Mouse (Mus musculus): Measurements from ENCODE around the gene Slamf6. TPM values are rescaled to one million over a fixed set of nuclear protein-coding genes. Genes with fewer than 3 reads are reported as not detected.

The Slamf6 gene
- polyA plus RNA-seq, 1 experiment from 2014 or later: not detected

DNA sequence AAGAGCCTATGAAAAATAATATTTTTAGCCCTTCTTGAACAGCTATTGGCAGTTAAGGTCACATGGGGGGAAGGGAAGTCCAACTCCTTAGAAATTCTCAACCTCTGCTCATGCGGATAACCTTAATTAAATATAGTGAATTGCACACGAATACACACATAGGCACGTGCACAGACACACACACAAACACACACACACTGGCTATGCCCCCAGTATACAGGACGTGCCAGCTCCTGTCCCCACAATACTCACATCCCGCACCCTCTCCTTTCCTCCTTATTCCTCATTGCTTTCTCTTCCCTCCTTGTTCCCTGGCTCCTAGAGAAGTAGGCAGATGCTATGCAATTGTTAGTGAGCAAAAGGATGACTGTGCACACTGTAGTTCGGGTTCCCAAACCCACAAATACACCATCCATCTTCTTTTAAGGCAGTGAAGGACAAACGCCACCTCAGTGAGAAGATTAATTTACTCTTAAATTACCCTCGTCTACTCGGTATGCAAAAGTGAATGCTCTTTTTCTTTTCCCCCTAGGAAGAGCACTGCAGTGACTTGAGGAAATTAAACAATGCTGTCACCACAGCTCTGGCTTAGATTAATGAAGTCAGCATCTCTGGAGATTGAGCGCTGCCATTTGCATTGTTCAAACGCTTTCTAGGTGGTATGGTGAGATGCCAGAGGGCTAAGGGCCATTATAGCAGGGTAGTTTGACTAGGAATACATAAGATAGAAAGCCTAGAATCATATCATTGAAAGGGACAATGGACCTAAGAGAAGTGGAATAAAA lies 31.0 kb downstream of the Slamf6 start:
- H3K9ac ChIP-seq (ENCODE audit: low read length): no peak overlapping the region
- H3K4me1 ChIP-seq (ENCODE audit: control insufficient read depth, insufficient read depth, low read length): no peaks in the 10 kb centered on the region
- no peaks in the 10 kb centered on the region for H3K9me3 ChIP-seq (ENCODE audit: control insufficient read depth, low read length)
- no peak overlapping the region for H3K27ac ChIP-seq (replicated peaks; ENCODE audit: low read depth, low read length)
- DNase-seq (ENCODE audit: low spot score) (no peak), ATAC-seq (ENCODE audit: insufficient number of reproducible peaks, low FRiP score, low TSS enrichment, low read depth) (no peak)
- H3K4me2 ChIP-seq (ENCODE audit: low read depth, severe bottlenecking): no peak overlapping the region
- H3K4me3 ChIP-seq (ENCODE audit: low read depth, low read length): no peak overlapping the region
- H3K27me3 ChIP-seq (ENCODE audit: control insufficient read depth, insufficient read depth, low read length): no peaks in the 10 kb centered on the region
- no peaks in the 10 kb centered on the region for H3K36me3 ChIP-seq (ENCODE audit: control insufficient read depth, insufficient read depth, low read length)
- 78% methylated on average over 11 of the region's 11 CpGs for WGBS

- Histone ChIP-seq H3K36me3 (ENCODE audit: control insufficient read depth, insufficient read depth, low read length) (no peaks in the 10 kb centered on the region), H3K4me2 (ENCODE audit: low read depth, severe bottlenecking) (no peak overlapping the region), H3K4me1 (ENCODE audit: control insufficient read depth, insufficient read depth, low read length) (no peaks in the 10 kb centered on the region), H3K9ac (ENCODE audit: low read length) (no peak overlapping the region), H3K27ac (replicated peaks; ENCODE audit: low read depth, low read length) (no peak overlapping the region), H3K4me3 (ENCODE audit: low read depth, low read length) (no peak overlapping the region), H3K9me3 (ENCODE audit: control insufficient read depth, low read length) (no peaks in the 10 kb centered on the region), H3K27me3 (ENCODE audit: control insufficient read depth, insufficient read depth, low read length) (no peaks in the 10 kb centered on the region)
- DNase-seq (ENCODE audit: low spot score) (no peak), ATAC-seq (ENCODE audit: insufficient number of reproducible peaks, low FRiP score, low TSS enrichment, low read depth) (no peak)
- 92% methylated on average over 6 of the region's 6 CpGs for WGBS
Measured at GRCm38 (mm10) chr1:171948946-171949508, 31.7 kb downstream of the Slamf6 start.

GRCm38 (mm10) chr1:171955071-171955470 lies 37.8 kb downstream of the Slamf6 start:
- no peaks in the 10 kb centered on the region for H3K4me1 ChIP-seq (ENCODE audit: control insufficient read depth, insufficient read depth, low read length)
- DNase-seq (ENCODE audit: low spot score) (no peak), ATAC-seq (ENCODE audit: insufficient number of reproducible peaks, low FRiP score, low TSS enrichment, low read depth) (no peak)
- no peak overlapping the region for H3K4me3 ChIP-seq (ENCODE audit: low read depth, low read length)
- no peak overlapping the region for H3K9ac ChIP-seq (ENCODE audit: low read length)
- WGBS: 78% methylated on average over 6 of the region's 6 CpGs
- H3K4me2 ChIP-seq (ENCODE audit: low read depth, severe bottlenecking): no peak overlapping the region
- H3K27ac ChIP-seq (replicated peaks; ENCODE audit: low read depth, low read length): no peak overlapping the region
- no peaks in the 10 kb centered on the region for H3K9me3 ChIP-seq (ENCODE audit: control insufficient read depth, low read length)
- H3K27me3 ChIP-seq (ENCODE audit: control insufficient read depth, insufficient read depth, low read length): no peaks in the 10 kb centered on the region
- no peaks in the 10 kb centered on the region for H3K36me3 ChIP-seq (ENCODE audit: control insufficient read depth, insufficient read depth, low read length)

- WGBS: 77% methylated on average over 2 of the region's 2 CpGs
Measured at GRCm38 (mm10) chr1:171957411-171957810, 40.1 kb downstream of the Slamf6 start.

GRCm38 (mm10) chr1:171960726-171961125 lies 43.4 kb downstream of the Slamf6 start:
- Histone ChIP-seq H3K4me2 (ENCODE audit: low read depth, severe bottlenecking) (no peak overlapping the region), H3K27ac (replicated peaks; ENCODE audit: low read depth, low read length) (no peak overlapping the region), H3K4me3 (ENCODE audit: low read depth, low read length) (no peak overlapping the region), H3K9me3 (ENCODE audit: control insufficient read depth, low read length) (no peaks in the 10 kb centered on the region), H3K27me3 (ENCODE audit: control insufficient read depth, insufficient read depth, low read length) (no peaks in the 10 kb centered on the region), H3K36me3 (ENCODE audit: control insufficient read depth, insufficient read depth, low read length) (no peaks in the 10 kb centered on the region), H3K4me1 (ENCODE audit: control insufficient read depth, insufficient read depth, low read length) (no peaks in the 10 kb centered on the region), H3K9ac (ENCODE audit: low read length) (no peak overlapping the region)
- 91% methylated on average over 5 of the region's 5 CpGs for WGBS
- no peak for DNase-seq (ENCODE audit: low spot score)
- ATAC-seq (ENCODE audit: insufficient number of reproducible peaks, low FRiP score, low TSS enrichment, low read depth): no peak

More at GRCm38 (mm10) chr1:171957411-171957810, 40.1 kb downstream of the Slamf6 start:
- Histone ChIP-seq H3K27me3 (ENCODE audit: control insufficient read depth, insufficient read depth, low read length) (no peaks in the 10 kb centered on the region), H3K4me1 (ENCODE audit: control insufficient read depth, insufficient read depth, low read length) (no peaks in the 10 kb centered on the region), H3K9me3 (ENCODE audit: control insufficient read depth, low read length) (no peaks in the 10 kb centered on the region), H3K4me3 (ENCODE audit: low read depth, low read length) (no peak overlapping the region), H3K9ac (ENCODE audit: low read length) (no peak overlapping the region), H3K36me3 (ENCODE audit: control insufficient read depth, insufficient read depth, low read length) (no peaks in the 10 kb centered on the region), H3K27ac (replicated peaks; ENCODE audit: low read depth, low read length) (no peak overlapping the region), H3K4me2 (ENCODE audit: low read depth, severe bottlenecking) (no peak overlapping the region)
- DNase-seq (ENCODE audit: low spot score) (no peak), ATAC-seq (ENCODE audit: insufficient number of reproducible peaks, low FRiP score, low TSS enrichment, low read depth) (no peak)

- H3K27ac ChIP-seq (replicated peaks; ENCODE audit: low read depth, low read length): no peak overlapping the region
- ATAC-seq (ENCODE audit: insufficient number of reproducible peaks, low FRiP score, low TSS enrichment, low read depth): no peak
Measured at GRCm38 (mm10) chr1:171961704-171962103, 44.4 kb downstream of the Slamf6 start.

DNA sequence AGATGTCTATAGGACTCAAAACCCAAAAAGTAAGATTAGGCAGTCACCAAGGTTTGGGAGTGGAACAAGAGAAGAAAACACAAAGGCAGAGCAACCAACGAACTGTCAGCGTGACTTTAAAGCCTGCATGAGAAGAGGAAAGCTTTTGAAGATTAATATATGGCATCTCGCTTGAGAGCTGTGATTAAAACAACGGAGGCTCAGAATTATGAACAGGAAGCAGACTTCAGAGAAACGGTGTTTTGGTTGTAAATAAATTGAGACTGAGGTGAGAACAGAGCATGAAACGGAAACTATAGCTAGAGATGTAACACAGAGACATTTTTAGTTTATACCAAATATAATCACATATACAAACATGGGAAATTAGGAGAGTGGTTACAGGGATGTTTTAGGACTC lies 46.3 kb downstream of the Slamf6 start:
- 65% methylated on average over 6 of the region's 6 CpGs for WGBS
- H3K4me3 ChIP-seq (ENCODE audit: low read depth, low read length): no peak overlapping the region
- ATAC-seq (ENCODE audit: insufficient number of reproducible peaks, low FRiP score, low TSS enrichment, low read depth): no peak
- no peaks in the 10 kb centered on the region for H3K4me1 ChIP-seq (ENCODE audit: control insufficient read depth, insufficient read depth, low read length)
- no peaks in the 10 kb centered on the region for H3K27me3 ChIP-seq (ENCODE audit: control insufficient read depth, insufficient read depth, low read length)
- H3K27ac ChIP-seq (replicated peaks; ENCODE audit: low read depth, low read length): no peak overlapping the region
- no peaks in the 10 kb centered on the region for H3K9me3 ChIP-seq (ENCODE audit: control insufficient read depth, low read length)
- H3K4me2 ChIP-seq (ENCODE audit: low read depth, severe bottlenecking): no peak overlapping the region
- DNase-seq (ENCODE audit: low spot score): no peak
- H3K9ac ChIP-seq (ENCODE audit: low read length): no peak overlapping the region
- H3K36me3 ChIP-seq (ENCODE audit: control insufficient read depth, insufficient read depth, low read length): no peaks in the 10 kb centered on the region

More at GRCm38 (mm10) chr1:171961704-171962103, 44.4 kb downstream of the Slamf6 start:
- Histone ChIP-seq H3K4me1 (ENCODE audit: control insufficient read depth, insufficient read depth, low read length) (no peaks in the 10 kb centered on the region), H3K4me3 (ENCODE audit: low read depth, low read length) (no peak overlapping the region), H3K27me3 (ENCODE audit: control insufficient read depth, insufficient read depth, low read length) (no peaks in the 10 kb centered on the region), H3K9me3 (ENCODE audit: control insufficient read depth, low read length) (no peaks in the 10 kb centered on the region), H3K4me2 (ENCODE audit: low read depth, severe bottlenecking) (no peak overlapping the region), H3K36me3 (ENCODE audit: control insufficient read depth, insufficient read depth, low read length) (no peaks in the 10 kb centered on the region), H3K9ac (ENCODE audit: low read length) (no peak overlapping the region)
- WGBS: 71% methylated on average over 6 of the region's 6 CpGs
- DNase-seq (ENCODE audit: low spot score): no peak

- Histone ChIP-seq H3K4me1 (ENCODE audit: control insufficient read depth, insufficient read depth, low read length) (no peaks in the 10 kb centered on the region), H3K4me2 (ENCODE audit: low read depth, severe bottlenecking) (no peak overlapping the region), H3K9ac (ENCODE audit: low read length) (no peak overlapping the region), H3K36me3 (ENCODE audit: control insufficient read depth, insufficient read depth, low read length) (no peaks in the 10 kb centered on the region), H3K4me3 (ENCODE audit: low read depth, low read length) (no peak overlapping the region), H3K27ac (replicated peaks; ENCODE audit: low read depth, low read length) (no peak overlapping the region), H3K9me3 (ENCODE audit: control insufficient read depth, low read length) (no peaks in the 10 kb centered on the region), H3K27me3 (ENCODE audit: control insufficient read depth, insufficient read depth, low read length) (no peaks in the 10 kb centered on the region)
- DNase-seq (ENCODE audit: low spot score): no peak
- 72% methylated on average over 6 of the region's 6 CpGs for WGBS
- no peak for ATAC-seq (ENCODE audit: insufficient number of reproducible peaks, low FRiP score, low TSS enrichment, low read depth)
Measured at GRCm38 (mm10) chr1:171966054-171966790, 48.9 kb downstream of the Slamf6 start.
